Mouse (Mus musculus): ENCODE results near the gene Gas2l3. TPM values are rescaled to one million over a fixed set of nuclear protein-coding genes. Genes with fewer than 3 reads are reported as not detected.

The Gas2l3 gene
- polyA plus RNA-seq (2014; fragmentation: Nextera tagmentation; extraction: Ambion mirVana) = 12.5 and 12.8 TPM in 2 replicates

GRCm38 (mm10) chr10:89443623-89444151, at the start of gene Gas2l3:
Gas2l3 (minus strand) TSS chr10:89443967.
- DNase-seq (ENCODE audit: low spot score) (peak; percentile 91), ATAC-seq (replicated peaks; ENCODE audit: low FRiP score) (peak; percentile 94)
- no peak within 1 kb of the TSS for H3K27ac ChIP-seq (ENCODE audit: low read depth, low read length)
- H3K36me3 ChIP-seq (ENCODE audit: control insufficient read depth, insufficient read depth, low read length) = no peaks in the 10 kb centered on the region
- peak within 1 kb of the TSS; percentile 63 for H3K4me3 ChIP-seq (ENCODE audit: low read depth, low read length)
- H3K27me3 ChIP-seq (ENCODE audit: control insufficient read depth, insufficient read depth, low read length) = peaks cover 12% of the 10 kb centered on the region
- H3K9me3 ChIP-seq (ENCODE audit: control insufficient read depth, low read length) = no peaks in the 10 kb centered on the region
- 0 out of 2 replicates have a peak, but pooled peaks cover 4% of the 10 kb centered on the region for H3K4me1 ChIP-seq (replicated peaks; ENCODE audit: control insufficient read depth, insufficient read depth, low read length)
- H3K9ac ChIP-seq (ENCODE audit: low read length) = peak within 1 kb of the TSS; percentile 69
- H3K4me2 ChIP-seq (ENCODE audit: low read depth, low read length, severe bottlenecking) = peak within 1 kb of the TSS; percentile 81
- WGBS = under 1% methylated on average over 39 of the region's 39 CpGs

- Histone ChIP-seq H3K9me3 (ENCODE audit: control insufficient read depth, low read length) (no peaks in the 10 kb centered on the region), H3K36me3 (ENCODE audit: control insufficient read depth, insufficient read depth, low read length) (no peaks in the 10 kb centered on the region), H3K4me3 (ENCODE audit: low read depth, low read length) (no peak overlapping the region), H3K27me3 (ENCODE audit: control insufficient read depth, insufficient read depth, low read length) (peaks cover 2% of the 10 kb centered on the region; the same call in 1 of the 2 replicates), H3K4me2 (ENCODE audit: low read depth, low read length, severe bottlenecking) (no peak overlapping the region), H3K4me1 (replicated peaks; ENCODE audit: control insufficient read depth, insufficient read depth, low read length) (no peaks in the 10 kb centered on the region), H3K27ac (ENCODE audit: low read depth, low read length) (no peak overlapping the region), H3K9ac (ENCODE audit: low read length) (no peak overlapping the region)
- ATAC-seq (replicated peaks; ENCODE audit: low FRiP score) = peak; percentile 64
- WGBS = 5% methylated on average over 3 of the region's 3 CpGs
- DNase-seq (ENCODE audit: low spot score) = no peak
Measured at GRCm38 (mm10) chr10:89491321-89491720, 47.6 kb upstream of the Gas2l3 start.

GRCm38 (mm10) chr10:89490250-89490649, 46.5 kb upstream of the Gas2l3 start:
- DNase-seq (ENCODE audit: low spot score) (no peak), ATAC-seq (replicated peaks; ENCODE audit: low FRiP score) (no peak)
- H3K36me3 ChIP-seq (ENCODE audit: control insufficient read depth, insufficient read depth, low read length) = no peaks in the 10 kb centered on the region
- H3K9ac ChIP-seq (ENCODE audit: low read length) = no peak overlapping the region
- 0 out of 2 replicates have a peak, but pooled peaks cover 2% of the 10 kb centered on the region for H3K27me3 ChIP-seq (ENCODE audit: control insufficient read depth, insufficient read depth, low read length)
- no peaks in the 10 kb centered on the region for H3K9me3 ChIP-seq (ENCODE audit: control insufficient read depth, low read length)
- WGBS = 81% methylated on average over 3 of the region's 3 CpGs
- H3K4me3 ChIP-seq (ENCODE audit: low read depth, low read length) = no peak overlapping the region
- H3K4me1 ChIP-seq (replicated peaks; ENCODE audit: control insufficient read depth, insufficient read depth, low read length) = no peaks in the 10 kb centered on the region
- H3K27ac ChIP-seq (ENCODE audit: low read depth, low read length) = no peak overlapping the region
- H3K4me2 ChIP-seq (ENCODE audit: low read depth, low read length, severe bottlenecking) = no peak overlapping the region

- H3K27me3 ChIP-seq (ENCODE audit: control insufficient read depth, insufficient read depth, low read length) = 0 out of 2 replicates have a peak, but pooled peaks cover 2% of the 10 kb centered on the region
- no peak overlapping the region for H3K4me3 ChIP-seq (ENCODE audit: low read depth, low read length)
- H3K36me3 ChIP-seq (ENCODE audit: control insufficient read depth, insufficient read depth, low read length) = no peaks in the 10 kb centered on the region
- no peak overlapping the region for H3K27ac ChIP-seq (ENCODE audit: low read depth, low read length)
- H3K4me1 ChIP-seq (replicated peaks; ENCODE audit: control insufficient read depth, insufficient read depth, low read length) = no peaks in the 10 kb centered on the region
- DNase-seq (ENCODE audit: low spot score) = no peak
- no peak overlapping the region for H3K4me2 ChIP-seq (ENCODE audit: low read depth, low read length, severe bottlenecking)
- no peak overlapping the region for H3K9ac ChIP-seq (ENCODE audit: low read length)
- ATAC-seq (replicated peaks; ENCODE audit: low FRiP score) = no peak
- H3K9me3 ChIP-seq (ENCODE audit: control insufficient read depth, low read length) = no peaks in the 10 kb centered on the region
- 84% methylated on average over 4 of the region's 4 CpGs for WGBS
Measured at GRCm38 (mm10) chr10:89489459-89489858, 45.7 kb upstream of the Gas2l3 start.

GRCm38 (mm10) chr10:89486995-89487742, 43.4 kb upstream of the Gas2l3 start:
- no peak for DNase-seq (ENCODE audit: low spot score)
- no peaks in the 10 kb centered on the region for H3K27me3 ChIP-seq (ENCODE audit: control insufficient read depth, insufficient read depth, low read length)
- no peak overlapping the region for H3K4me2 ChIP-seq (ENCODE audit: low read depth, low read length, severe bottlenecking)
- WGBS = 27% methylated on average over 4 of the region's 4 CpGs
- H3K9ac ChIP-seq (ENCODE audit: low read length) = no peak overlapping the region
- peak; percentile 65 for ATAC-seq (replicated peaks; ENCODE audit: low FRiP score)
- no peak overlapping the region for H3K4me3 ChIP-seq (ENCODE audit: low read depth, low read length)
- H3K9me3 ChIP-seq (ENCODE audit: control insufficient read depth, low read length) = no peaks in the 10 kb centered on the region
- no peak overlapping the region for H3K27ac ChIP-seq (ENCODE audit: low read depth, low read length)
- H3K36me3 ChIP-seq (ENCODE audit: control insufficient read depth, insufficient read depth, low read length) = no peaks in the 10 kb centered on the region
- H3K4me1 ChIP-seq (replicated peaks; ENCODE audit: control insufficient read depth, insufficient read depth, low read length) = no peaks in the 10 kb centered on the region

- no peaks in the 10 kb centered on the region for H3K36me3 ChIP-seq (ENCODE audit: control insufficient read depth, insufficient read depth, low read length)
- ATAC-seq (replicated peaks; ENCODE audit: low FRiP score) (no peak), DNase-seq (ENCODE audit: low spot score) (no peak)
- no peaks in the 10 kb centered on the region for H3K9me3 ChIP-seq (ENCODE audit: control insufficient read depth, low read length)
- no peak overlapping the region for H3K9ac ChIP-seq (ENCODE audit: low read length)
- H3K27ac ChIP-seq (ENCODE audit: low read depth, low read length) = no peak overlapping the region
- H3K27me3 ChIP-seq (ENCODE audit: control insufficient read depth, insufficient read depth, low read length) = no peaks in the 10 kb centered on the region
- no peak overlapping the region for H3K4me2 ChIP-seq (ENCODE audit: low read depth, low read length, severe bottlenecking)
- peaks cover 4% of the 10 kb centered on the region; the same call in 1 of the 2 replicates for H3K4me1 ChIP-seq (replicated peaks; ENCODE audit: control insufficient read depth, insufficient read depth, low read length)
- no peak overlapping the region for H3K4me3 ChIP-seq (ENCODE audit: low read depth, low read length)
Measured at GRCm38 (mm10) chr10:89484907-89485306, 41.1 kb upstream of the Gas2l3 start.

GRCm38 (mm10) chr10:89483812-89484602, 40.2 kb upstream of the Gas2l3 start:
- no peaks in the 10 kb centered on the region for H3K36me3 ChIP-seq (ENCODE audit: control insufficient read depth, insufficient read depth, low read length)
- H3K27me3 ChIP-seq (ENCODE audit: control insufficient read depth, insufficient read depth, low read length) = no peaks in the 10 kb centered on the region
- no peak overlapping the region for H3K27ac ChIP-seq (ENCODE audit: low read depth, low read length)
- no peak overlapping the region for H3K9ac ChIP-seq (ENCODE audit: low read length)
- ATAC-seq (replicated peaks; ENCODE audit: low FRiP score) (no peak), DNase-seq (ENCODE audit: low spot score) (no peak)
- no peak overlapping the region for H3K4me2 ChIP-seq (ENCODE audit: low read depth, low read length, severe bottlenecking)
- no peak overlapping the region for H3K4me3 ChIP-seq (ENCODE audit: low read depth, low read length)
- H3K4me1 ChIP-seq (replicated peaks; ENCODE audit: control insufficient read depth, insufficient read depth, low read length) = peaks cover 4% of the 10 kb centered on the region; the same call in 1 of the 2 replicates
- WGBS = 90% methylated on average over 18 of the region's 18 CpGs
- H3K9me3 ChIP-seq (ENCODE audit: control insufficient read depth, low read length) = no peaks in the 10 kb centered on the region

- Histone ChIP-seq H3K9ac (ENCODE audit: low read length) (no peak overlapping the region), H3K4me2 (ENCODE audit: low read depth, low read length, severe bottlenecking) (no peak overlapping the region), H3K27ac (ENCODE audit: low read depth, low read length) (no peak overlapping the region), H3K4me3 (ENCODE audit: low read depth, low read length) (no peak overlapping the region), H3K9me3 (ENCODE audit: control insufficient read depth, low read length) (no peaks in the 10 kb centered on the region), H3K27me3 (ENCODE audit: control insufficient read depth, insufficient read depth, low read length) (no peaks in the 10 kb centered on the region), H3K36me3 (ENCODE audit: control insufficient read depth, insufficient read depth, low read length) (no peaks in the 10 kb centered on the region), H3K4me1 (replicated peaks; ENCODE audit: control insufficient read depth, insufficient read depth, low read length) (peaks cover 4% of the 10 kb centered on the region; the same call in 1 of the 2 replicates)
- 86% methylated on average over 14 of the region's 14 CpGs for WGBS
- no peak for DNase-seq (ENCODE audit: low spot score)
- no peak for ATAC-seq (replicated peaks; ENCODE audit: low FRiP score)
Measured at GRCm38 (mm10) chr10:89483113-89483512, 39.3 kb upstream of the Gas2l3 start.
